Mouse (Mus musculus) adrenal gland, postnatal 10 days (tissue): ENCODE results near the gene Slc34a3. TPM values are rescaled to one million over a fixed set of nuclear protein-coding genes. Genes with fewer than 3 reads are reported as not detected.

ENCODE experiments used
- DNase-seq: peaks from one replicate; pipeline ENCODE4 v3.0.0; 2021; ENCODE audit warnings: mixed read lengths
- total RNA-seq, 2 experiments: library from RNA; stranded (reverse); gene quantifications; 2 replicates each; pipeline ENCODE4 v1.2.3; 2021

The Slc34a3 gene
- total RNA-seq, 2 experiments from 2014 or later, result not detected

DNA sequence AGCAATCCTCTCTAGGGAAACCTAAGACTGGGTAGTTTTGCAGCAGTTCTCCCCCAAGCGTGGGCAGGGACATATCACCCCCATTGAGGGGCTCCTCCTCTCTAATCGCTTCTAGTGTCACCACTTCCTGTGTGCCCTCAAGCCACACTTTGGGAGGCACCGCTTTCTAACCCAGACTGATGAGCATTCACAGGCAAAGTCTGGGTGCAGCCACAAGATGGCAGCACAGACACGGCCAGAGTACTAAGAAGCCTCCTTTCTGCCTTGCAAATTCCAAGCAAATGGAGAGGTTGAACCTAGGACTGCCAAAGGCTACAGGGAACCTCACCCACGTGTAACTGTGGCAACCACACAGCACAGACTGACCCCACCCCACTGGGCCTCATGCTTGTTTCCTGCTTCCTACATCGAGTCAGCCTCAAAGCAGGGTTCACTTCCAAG lies 40.8 kb downstream of the Slc34a3 start:
- peak; percentile 85 for DNase-seq

DNA sequence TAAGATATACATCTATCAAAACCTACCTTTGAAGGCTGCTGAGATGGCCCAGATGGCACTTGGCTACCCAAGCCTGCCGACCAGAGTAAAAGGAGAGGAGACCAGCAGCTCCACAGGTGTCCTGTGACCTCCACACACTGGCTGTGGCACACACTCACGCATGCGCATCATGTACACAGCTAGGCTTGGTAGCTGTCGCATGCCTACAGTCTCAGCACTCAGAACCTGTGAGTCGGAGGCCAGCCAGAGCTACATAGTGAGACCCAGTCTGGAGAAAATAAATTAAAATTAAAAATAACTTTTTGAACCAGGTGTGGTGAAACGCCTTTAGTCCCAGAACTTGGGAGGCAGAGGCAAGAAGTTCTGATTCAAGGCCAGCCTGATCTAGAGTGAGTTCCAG lies 46.3 kb downstream of the Slc34a3 start:
- no peak for DNase-seq

DNA sequence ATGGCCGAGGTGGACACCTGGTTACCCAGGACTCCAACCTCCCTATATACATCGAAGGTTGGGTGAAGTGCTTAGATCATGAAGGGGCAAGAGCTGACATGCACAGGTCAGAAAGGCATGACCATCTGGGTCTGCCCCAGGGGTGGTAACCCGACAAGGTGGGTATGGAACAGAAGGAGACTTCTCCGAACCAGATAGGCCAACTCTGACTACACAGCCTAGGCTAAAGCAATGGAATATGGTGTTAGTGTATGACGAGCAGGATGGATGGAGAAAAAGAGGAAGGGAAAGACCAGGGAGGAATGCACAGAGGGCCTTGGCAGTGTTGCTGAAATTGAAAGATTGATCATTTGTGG lies 47.6 kb downstream of the Slc34a3 start:
- DNase-seq, result no peak

DNA sequence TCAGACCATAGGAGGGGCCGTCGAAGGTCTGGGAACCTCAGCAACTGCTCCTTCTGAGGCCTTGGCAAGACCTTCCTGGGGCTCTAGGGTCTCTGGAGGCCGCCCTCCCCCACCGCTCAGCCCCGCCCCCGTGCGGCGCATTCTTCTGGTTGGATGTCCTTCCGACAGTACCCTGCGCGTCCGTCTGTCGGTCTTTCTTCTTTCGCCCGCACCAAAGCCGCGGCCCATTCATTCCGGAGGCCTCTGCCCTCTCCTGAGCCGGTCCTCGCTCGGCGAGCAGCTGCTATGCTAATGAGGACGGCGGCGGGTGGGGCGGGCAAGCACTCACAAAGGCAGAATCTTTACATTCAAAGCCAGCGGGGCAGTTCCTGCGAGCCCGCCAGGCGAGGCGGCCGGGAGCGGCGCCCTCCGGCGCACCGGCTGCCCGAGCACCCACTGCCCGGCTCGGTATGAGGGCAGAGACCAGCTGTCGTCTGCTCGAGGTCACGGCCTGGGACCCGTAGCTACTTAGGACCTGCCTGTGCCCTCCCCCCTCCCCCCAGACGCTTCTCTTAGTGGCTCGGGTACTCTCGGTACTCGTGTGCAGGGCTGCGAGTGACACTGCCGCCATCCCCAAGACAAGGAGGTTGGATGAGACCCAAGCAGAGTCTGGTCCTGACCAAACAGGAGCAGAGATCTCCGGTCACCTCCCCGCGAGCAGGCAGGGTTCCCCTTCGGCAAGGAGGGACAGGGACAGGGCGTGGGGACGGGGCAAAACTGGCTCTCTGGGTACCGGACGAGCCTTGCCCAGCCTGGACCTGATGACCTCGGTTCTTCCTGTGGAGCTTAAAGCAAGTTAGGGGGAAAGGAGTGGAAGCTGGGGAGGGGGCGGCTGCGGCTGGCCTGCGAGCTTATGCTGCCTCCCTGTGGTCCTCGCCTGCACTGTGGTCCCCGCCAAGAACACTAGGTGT lies 48.3 kb downstream of the Slc34a3 start:
- DNase-seq, result peak; percentile 66

DNA sequence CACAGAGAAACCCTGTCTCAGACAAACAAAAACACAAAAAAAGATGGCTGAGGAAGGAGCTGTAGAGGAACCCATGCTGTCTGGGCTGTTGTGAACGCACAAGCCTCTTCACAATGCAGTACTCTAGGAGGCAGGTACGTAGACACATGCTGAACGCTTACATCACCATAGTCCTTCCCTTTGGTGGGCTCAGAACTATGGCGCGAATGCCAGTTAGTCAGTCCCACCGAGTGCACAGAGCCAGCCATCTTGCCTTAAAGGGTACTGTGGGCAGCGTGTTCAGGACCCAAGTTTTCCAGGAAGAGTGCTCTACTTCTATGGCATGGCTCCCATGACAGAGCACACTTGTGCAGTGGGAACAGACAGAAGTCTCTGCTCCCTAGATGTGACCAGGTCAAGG lies 49.7 kb downstream of the Slc34a3 start:
- DNase-seq, result no peak

DNA sequence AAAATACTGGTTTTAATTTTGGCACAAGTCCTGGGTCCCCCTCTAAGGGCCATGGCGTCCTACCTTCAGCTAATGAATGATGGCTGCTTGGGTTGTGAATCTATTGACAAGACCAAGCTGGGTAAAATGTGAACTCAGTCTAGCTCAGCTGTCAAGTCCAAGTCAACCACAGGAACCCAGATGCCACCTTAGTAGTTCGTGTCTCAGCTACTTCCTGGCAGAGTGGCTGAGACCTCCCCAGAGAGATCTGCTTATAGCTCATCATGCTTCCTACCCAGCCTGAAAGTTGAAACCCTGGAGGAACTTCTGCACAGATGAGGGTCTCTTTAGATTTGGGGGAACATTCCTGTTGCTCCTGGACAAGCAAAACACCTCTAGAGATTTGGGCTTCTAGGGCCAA lies 50.8 kb downstream of the Slc34a3 start:
- no peak for DNase-seq

DNA sequence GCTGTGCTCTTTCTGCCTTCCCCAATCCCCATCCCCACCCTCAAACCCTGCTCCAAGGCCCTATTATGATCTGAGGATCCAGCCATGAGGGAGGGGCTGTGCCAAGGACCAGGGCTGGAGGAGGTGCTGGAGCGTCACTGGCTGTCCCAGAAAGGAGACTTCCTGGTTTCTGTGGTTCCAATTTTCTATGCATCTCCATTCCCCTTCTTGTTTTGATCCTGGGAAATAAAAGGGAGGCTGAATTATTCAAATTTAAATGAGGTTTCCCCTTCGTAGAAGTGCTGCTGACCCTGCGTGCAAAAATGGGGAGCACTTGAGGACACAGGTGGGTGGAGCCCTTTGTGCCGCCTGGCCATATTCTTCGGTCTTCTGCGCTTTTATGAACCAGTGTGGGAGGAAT lies 51.5 kb downstream of the Slc34a3 start:
- DNase-seq, result no peak

DNA sequence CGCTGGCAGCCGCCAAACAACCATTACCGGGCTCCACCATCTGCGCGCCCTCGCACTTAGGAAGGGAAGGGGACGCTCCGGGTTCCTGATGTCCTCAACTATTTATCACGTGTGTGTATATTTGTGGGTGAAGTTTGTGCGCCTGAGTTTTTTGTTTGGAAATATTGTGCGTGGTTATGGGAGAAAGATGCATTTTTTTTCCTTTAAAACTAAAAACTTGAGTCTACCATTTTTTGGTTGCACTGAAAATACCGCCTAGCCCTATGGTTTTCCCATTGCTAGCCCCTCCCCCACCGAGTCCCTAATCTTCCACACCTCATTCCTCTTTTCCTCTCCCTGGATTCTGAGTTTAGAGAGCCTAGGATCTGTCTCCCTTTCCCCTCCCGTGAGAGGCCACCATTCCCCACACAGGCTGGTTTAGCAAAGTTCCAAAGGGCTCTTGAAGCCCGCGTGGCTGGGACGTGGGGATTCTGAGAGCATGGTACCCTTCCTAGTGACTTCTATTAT lies 52.2 kb downstream of the Slc34a3 start:
- DNase-seq, result no peak

DNA sequence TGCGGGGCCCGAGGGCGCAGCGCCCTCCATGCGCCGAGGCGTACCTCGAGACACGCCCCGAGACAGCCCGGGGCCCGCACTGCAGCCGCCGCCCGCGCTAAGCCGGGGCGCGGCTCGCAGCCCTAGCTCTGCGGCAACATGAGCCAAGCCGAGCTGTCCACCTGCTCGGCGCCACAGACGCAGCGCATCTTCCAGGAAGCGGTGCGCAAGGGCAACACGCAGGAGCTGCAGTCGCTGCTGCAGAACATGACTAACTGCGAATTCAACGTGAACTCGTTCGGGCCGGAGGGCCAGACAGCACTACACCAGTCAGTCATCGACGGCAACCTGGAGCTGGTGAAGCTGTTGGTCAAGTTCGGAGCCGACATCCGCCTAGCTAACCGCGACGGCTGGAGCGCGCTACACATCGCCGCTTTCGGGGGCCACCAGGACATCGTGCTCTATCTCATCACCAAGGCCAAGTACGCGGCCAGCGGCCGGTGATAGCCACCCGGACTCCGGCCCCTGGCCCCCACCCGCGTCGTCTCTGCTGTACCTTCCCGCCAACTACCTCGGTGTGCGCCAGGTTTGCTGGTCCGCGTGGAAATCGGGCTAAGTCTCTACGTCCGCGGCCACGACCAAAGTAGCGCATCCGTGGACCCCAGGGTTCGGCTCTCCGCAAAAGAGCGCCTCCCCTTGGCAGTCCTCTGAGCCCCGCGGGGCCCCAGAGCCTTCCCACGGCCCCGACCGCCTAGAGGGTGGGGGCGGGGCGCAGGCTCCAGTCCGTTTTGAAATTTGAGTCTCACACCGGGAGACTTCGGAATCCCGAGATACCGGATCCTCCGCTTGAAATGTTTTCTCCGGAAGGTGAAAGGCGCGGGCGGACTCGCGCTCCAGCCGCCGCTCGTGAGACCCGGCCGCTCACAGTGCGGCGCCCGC lies 52.9 kb downstream of the Slc34a3 start:
- DNase-seq, result no peak

DNA sequence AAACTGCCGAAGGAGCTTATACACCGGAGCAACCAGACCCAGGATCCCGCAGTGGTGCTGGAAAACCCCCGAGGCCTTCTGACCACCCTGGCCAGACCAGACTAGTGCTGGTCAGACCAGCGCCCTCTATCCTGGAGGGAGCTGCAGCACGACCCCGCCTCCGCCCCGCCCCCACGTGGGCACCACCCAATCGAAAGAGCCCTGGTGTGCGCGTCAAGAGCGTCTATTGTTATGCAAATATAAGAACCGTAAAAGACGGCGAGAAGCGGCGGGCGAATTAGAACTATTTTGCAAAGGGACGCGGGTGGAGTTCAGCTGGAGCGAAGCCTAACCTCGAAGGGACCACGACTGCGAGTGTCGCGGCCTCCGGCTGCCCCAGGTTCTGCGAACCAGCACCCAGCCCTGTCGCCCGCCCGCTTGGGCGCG lies 53.7 kb downstream of the Slc34a3 start, which contains the start of gene Nrarp:
TSS of gene Nrarp (plus strand) at position 281 of the 426 bp plus-strand sequence.
- DNase-seq, result peak; percentile 94

DNA sequence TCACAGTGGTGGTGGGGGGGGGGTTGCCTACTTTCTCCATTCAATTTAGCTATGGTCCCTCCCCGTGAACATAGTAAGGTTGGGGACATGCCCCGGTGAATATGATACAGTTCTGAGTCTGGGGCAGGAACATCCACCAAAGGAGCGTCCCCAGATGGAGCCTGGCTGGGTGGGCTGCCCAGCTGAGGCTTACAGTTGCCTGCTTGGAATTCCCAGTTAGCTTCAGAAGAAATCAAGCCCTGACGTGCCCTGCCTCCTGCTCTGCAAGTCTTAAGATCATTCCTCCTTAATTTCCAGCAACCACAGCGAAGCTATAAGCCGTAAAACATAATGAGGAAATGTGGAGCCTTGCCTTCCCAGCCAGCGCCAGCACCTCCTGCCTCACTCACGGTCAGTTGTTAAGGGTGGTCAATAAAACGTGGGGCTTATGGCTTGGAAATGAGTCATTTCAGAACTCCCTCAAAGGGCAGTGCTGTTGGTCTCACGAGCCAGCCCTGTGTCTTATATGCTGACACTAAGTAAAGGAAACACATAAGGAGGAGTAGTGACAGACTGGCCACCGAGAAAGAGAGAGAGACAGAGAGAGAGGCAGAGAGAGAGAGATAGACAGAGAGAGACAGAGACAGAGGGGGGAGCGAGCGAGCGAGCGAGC lies 54.5 kb downstream of the Slc34a3 start:
- DNase-seq, result no peak

Other genes with a start within 250 kb of the Slc34a3 start
- 10 to 100 TPM; 53.4 to 68.3 TPM for gene Nsmf, start 180.0 kb downstream of the Slc34a3 start, total RNA-seq
- gene Entpd8, start 154.1 kb downstream of the Slc34a3 start, total RNA-seq, result 1 to 10 TPM; 7.0 to 9.7 TPM
- not detected for gene Noxa1, start 139.2 kb downstream of the Slc34a3 start, total RNA-seq
- 10 to 100 TPM; 15.1 to 15.5 TPM for gene Nrarp, start 53.6 kb downstream of the Slc34a3 start, total RNA-seq
- gene Tor4a, start 37.5 kb downstream of the Slc34a3 start, total RNA-seq, result 10 to 100 TPM; 13.9 to 19.5 TPM
- gene Nelfb, start 22.9 kb downstream of the Slc34a3 start, total RNA-seq, result 10 to 100 TPM; 46.3 to 48.8 TPM
- not detected for gene Stpg3, start 19.7 kb downstream of the Slc34a3 start, total RNA-seq
- not detected for gene Fam166a, start 15.6 kb downstream of the Slc34a3 start, total RNA-seq
- gene Tubb4b, start 9.7 kb downstream of the Slc34a3 start, total RNA-seq, result 100 to 1,000 TPM; 264 to 293 TPM
- gene Rnf224, start 2.4 kb upstream of the Slc34a3 start, total RNA-seq, result not detected
- 1 to 10 TPM; 6.4 to 7.3 TPM for gene Rnf208, start 7.9 kb upstream of the Slc34a3 start, total RNA-seq
- not detected for gene Cysrt1, start 8.1 kb upstream of the Slc34a3 start, total RNA-seq
- 1 to 10 TPM; 2.3 to 3.3 TPM for gene AL732309.1, start 12.5 kb upstream of the Slc34a3 start, total RNA-seq
- 10 to 100 TPM; 27.7 to 31.0 TPM for gene Tmem203, start 21.1 kb upstream of the Slc34a3 start, total RNA-seq
- gene Tprn, start 28.3 kb upstream of the Slc34a3 start, total RNA-seq, result 10 to 100 TPM; 11.2 to 11.4 TPM
- 10 to 100 TPM; 48.0 to 52.2 TPM for gene Ssna1, start 38.1 kb upstream of the Slc34a3 start, total RNA-seq
- gene Anapc2, start 38.1 kb upstream of the Slc34a3 start, total RNA-seq, result 10 to 100 TPM; 61.0 to 73.1 TPM
- gene Tmem210, start 53.8 kb upstream of the Slc34a3 start, total RNA-seq, result not detected
- not detected for gene Lrrc26, start 55.6 kb upstream of the Slc34a3 start, total RNA-seq
- gene Grin1, start 84.8 kb upstream of the Slc34a3 start, total RNA-seq, result 1 to 10 TPM; 7.3 to 9.6 TPM
- gene Man1b1, start 98.0 kb upstream of the Slc34a3 start, total RNA-seq, result 10 to 100 TPM; 41.5 to 41.9 TPM
- 10 to 100 TPM; 15.4 to 19.1 TPM for gene Dpp7, start 122.0 kb upstream of the Slc34a3 start, total RNA-seq
- gene Uap1l1, start 131.3 kb upstream of the Slc34a3 start, total RNA-seq, result 10 to 100 TPM; 11.2 to 11.8 TPM
- gene Sapcd2, start 138.0 kb upstream of the Slc34a3 start, total RNA-seq, result 1 to 10 TPM; 3.3 to 5.3 TPM
- gene Entpd2, start 161.5 kb upstream of the Slc34a3 start, total RNA-seq, result 10 to 100 TPM; 11.7 to 15.1 TPM
- 10 to 100 TPM; 67.8 to 83.9 TPM for gene Npdc1, start 165.0 kb upstream of the Slc34a3 start, total RNA-seq
- 1 to 10 TPM in 1 of 2 experiments, under 1 TPM in 1; 0.67 to 1.1 TPM for gene Fut7, start 188.9 kb upstream of the Slc34a3 start, total RNA-seq
- gene Abca2, start 194.3 kb upstream of the Slc34a3 start, total RNA-seq, result 10 to 100 TPM; 21.1 to 27.4 TPM
- gene Clic3, start 222.5 kb upstream of the Slc34a3 start, total RNA-seq, result under 1 TPM; 0.90 to 0.91 TPM
- 10 to 100 TPM; 33.1 to 42.3 TPM for gene Paxx, start 226.7 kb upstream of the Slc34a3 start, total RNA-seq
- 1 to 10 TPM; 3.8 to 3.9 TPM for gene Ptgds, start 235.7 kb upstream of the Slc34a3 start, total RNA-seq